ENCODE assay signal across 12 mouse cellular contexts in the genomic region with DNA sequence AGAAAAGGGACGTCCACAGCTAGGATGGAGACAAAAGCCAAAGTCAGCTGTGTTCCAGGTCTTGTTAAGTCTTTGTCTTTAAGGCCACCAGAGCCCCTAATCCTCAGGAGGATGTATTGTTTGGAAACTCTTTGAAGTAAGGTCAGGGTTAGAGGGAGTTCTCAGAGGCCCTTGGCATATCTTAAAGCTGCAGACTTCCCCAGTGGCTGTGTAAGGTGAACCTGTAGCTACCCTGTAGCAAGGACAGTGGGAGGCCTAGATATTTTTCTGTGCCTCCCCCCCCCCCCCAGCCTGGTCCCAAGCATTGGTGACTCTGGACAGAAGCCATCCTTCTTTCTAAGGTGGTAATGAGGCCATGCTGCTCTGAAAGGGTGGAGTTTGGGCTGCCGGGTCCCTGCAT. TPM values are rescaled to one million over a fixed set of nuclear protein-coding genes. Genes with fewer than 3 reads are reported as not detected.
DNase-seq lines count a peak whose midpoint lies in the region; ATAC-seq and TF ChIP-seq lines count a peak whose summit lies in the region.
"Had no signal": no experiment of that assay in that cellular context is flagged by ENCODE, and none has a peak within 500 bp of the region (broad histone marks: within the 10 kb centered on the region; RNA-seq: fewer than 3 reads in every experiment).

No protein-coding gene starts in this region.

- H3K9ac ChIP-seq in hindbrain, embryonic 13.5 days: no peak overlapping the region

- H3K36me3 ChIP-seq in hindbrain, embryonic 10.5 days: no peaks in the 10 kb centered on the region
- H3K36me3 ChIP-seq in hindbrain, embryonic 13.5 days: no peaks in the 10 kb centered on the region
- no peaks in the 10 kb centered on the region for H3K36me3 ChIP-seq in spleen, adult 2 months (ENCODE audit: control insufficient read depth, insufficient read depth, low read length)

- TF ChIP-seq CTCF in spleen, adult 2 months (IDR thresholded peaks at IDR 0.05; ENCODE audit: extremely low read depth, insufficient read depth, insufficient read length, insufficient replicate concordance): no peak

- no peak overlapping the region for H3K4me2 ChIP-seq in hindbrain, embryonic 13.5 days

- peaks cover 44% of the 10 kb centered on the region for H3K4me1 ChIP-seq in hindbrain, embryonic 10.5 days (replicated peaks)
- peaks cover 29% of the 10 kb centered on the region for H3K4me1 ChIP-seq in hindbrain, embryonic 13.5 days (replicated peaks)
- peaks cover 27% of the 10 kb centered on the region; the same call in 1 of the 2 replicates for H3K4me1 ChIP-seq in spleen, adult 2 months (ENCODE audit: control insufficient read depth, insufficient read depth, insufficient read length)

- peak overlapping the region; percentile 35; the same call in 1 of the 2 replicates for H3K27ac ChIP-seq in hindbrain, embryonic 10.5 days
- H3K27ac ChIP-seq in hindbrain, embryonic 13.5 days: no peak overlapping the region
- peak overlapping the region; percentile 63 for H3K27ac ChIP-seq in spleen, adult 2 months (ENCODE audit: insufficient read depth, low read length)

- TF ChIP-seq POLR2A in spleen, adult 2 months (IDR thresholded peaks at IDR 0.05; ENCODE audit: low read depth, low read length): no peak

- no peak overlapping the region for H3K4me3 ChIP-seq in hindbrain, embryonic 10.5 days
- no peak overlapping the region for H3K4me3 ChIP-seq in hindbrain, embryonic 13.5 days
- H3K4me3 ChIP-seq in spleen, adult 2 months (ENCODE audit: extremely low read depth, insufficient read depth, insufficient read length): no peak overlapping the region

- no peak for DNase-seq in hindbrain, embryonic 10.5 days (ENCODE audit: low spot score)
- DNase-seq in spleen, adult 2 months (ENCODE audit: low read depth in 1 of 2, low spot score in 2 of 2): no peak
- DNase-seq in spleen, postnatal 10 days (ENCODE audit: low spot score in 2 of 2): no peak
- peak; percentile 35 for DNase-seq in liver
- DNase-seq in urinary bladder, postnatal 36 days (ENCODE audit: low spot score in 2 of 2): no peak
- no peak for DNase-seq in urinary bladder, postnatal 4 days (ENCODE audit: low spot score in 2 of 2)
- DNase-seq: cerebellum, postnatal 10 days; kidney, adult 2 months; lung, postnatal 14 days; right cerebral cortex, adult 18-20 months had no signal

- WGBS in hindbrain, embryonic 10.5 days: 35% methylated on average over 2 of the region's 2 CpGs
- WGBS in hindbrain, embryonic 13.5 days: 35% methylated on average over 2 of the region's 2 CpGs
- 63% methylated on average over 2 of the region's 2 CpGs for WGBS in spleen, adult 2 months

- ATAC-seq in hindbrain, embryonic 13.5 days (ENCODE audit: low FRiP score): no peak
- ATAC-seq: forebrain, embryonic 14.5 days had no signal

- H3K9me3 ChIP-seq in hindbrain, embryonic 10.5 days: no peaks in the 10 kb centered on the region
- H3K9me3 ChIP-seq in hindbrain, embryonic 13.5 days: no peaks in the 10 kb centered on the region

- H3K27me3 ChIP-seq in hindbrain, embryonic 10.5 days (ENCODE audit: insufficient read depth, poor library complexity, severe bottlenecking): no peaks in the 10 kb centered on the region
- no peaks in the 10 kb centered on the region for H3K27me3 ChIP-seq in hindbrain, embryonic 13.5 days
- no peaks in the 10 kb centered on the region for H3K27me3 ChIP-seq in spleen, adult 2 months (ENCODE audit: control insufficient read depth, insufficient read depth, low read length)

RNA-seq across cellular contexts. Expression of a gene that starts 38.6 kb away (rescaled TPM):
- polyA plus RNA-seq in hindbrain, embryonic 10.5 days (2016; fragmentation: Nextera tagmentation; extraction: Ambion mirVana): 158 and 185 TPM in 2 replicates
- polyA plus RNA-seq in hindbrain, embryonic 13.5 days (2015; fragmentation: Nextera tagmentation; extraction: Ambion mirVana): 110 and 119 TPM in 2 replicates
- polyA plus RNA-seq in spleen, adult 2 months (2012; rRNA removed): 138 and 179 TPM in 2 replicates

RNA-seq across cellular contexts. Expression of a gene that starts 51.8 kb away (rescaled TPM):
- polyA plus RNA-seq in hindbrain, embryonic 10.5 days (2016; fragmentation: Nextera tagmentation; extraction: Ambion mirVana): 24.2 and 25.6 TPM in 2 replicates
- 37.5 and 38.7 TPM in 2 replicates for polyA plus RNA-seq in hindbrain, embryonic 13.5 days (2015; fragmentation: Nextera tagmentation; extraction: Ambion mirVana)
- 400 and 443 TPM in 2 replicates for polyA plus RNA-seq in spleen, adult 2 months (2012; rRNA removed)

RNA-seq across cellular contexts. Expression of a gene that starts 53.3 kb away (rescaled TPM):
- polyA plus RNA-seq in hindbrain, embryonic 10.5 days (2016; fragmentation: Nextera tagmentation; extraction: Ambion mirVana): 7.2 and 8.1 TPM in 2 replicates
- 2.8 and 3.2 TPM in 2 replicates for polyA plus RNA-seq in hindbrain, embryonic 13.5 days (2015; fragmentation: Nextera tagmentation; extraction: Ambion mirVana)
- polyA plus RNA-seq in spleen, adult 2 months (2012; rRNA removed): 4.3 and 4.5 TPM in 2 replicates

Comparison
In these comparisons a context has a peak if more than half of its experiments do, and no peak if none do; other contexts are left out.
1. RNA of a gene that starts 51.8 kb away (polyA plus RNA-seq): 400 to 443 TPM in spleen, adult 2 months; 37.5 to 38.7 TPM in hindbrain, embryonic 13.5 days and 24.2 to 25.6 TPM in hindbrain, embryonic 10.5 days; every median in the first group is over 10 times any median in the second.